Mouse (Mus musculus) heart, postnatal 0 days (tissue): ENCODE data around the gene Vmn1r170. TPM values are rescaled to one million over a fixed set of nuclear protein-coding genes. Genes with fewer than 3 reads are reported as not detected.
"Not testable (repeated sequence)": the region's sequence is repeated elsewhere in the genome, so short reads cannot be mapped to it uniquely, and the experiment has no call there.

Experiments used
- ATAC-seq: fragments of 200-750 bp; cut with Nextera tagmentation; 2 replicates; pipeline ENCODE4 v1.8.0; 2017; ENCODE audit warnings: low read depth, moderate number of reproducible peaks, moderate library complexity; ENCODE audit not compliant: insufficient read depth
- DNase-seq: peaks from one replicate; pipeline ENCODE4 v3.0.0-alpha.2; 2016; ENCODE audit warnings: low spot score
- H3K27ac ChIP-seq: fragments of 300-500 bp; sonication (generic); 2 replicates; pipeline ENCODE4 v1.5.1; 2014; ENCODE audit warnings: low read depth, mild to moderate bottlenecking
- H3K27me3 ChIP-seq: fragments of 300-500 bp; sonication (generic); 2 replicates; pipeline ENCODE4 v1.6.1; 2014; ENCODE audit warnings: low read length, mixed read lengths; ENCODE audit not compliant: control insufficient read depth, insufficient read depth
- H3K36me3 ChIP-seq: fragments of 300-500 bp; sonication (generic); replicated peaks from 2 replicates; pipeline ENCODE4 v1.6.1; 2014; ENCODE audit warnings: low read length, mixed read lengths; ENCODE audit not compliant: control insufficient read depth, insufficient read depth
- H3K4me1 ChIP-seq: fragments of 300-500 bp; sonication (generic); 2 replicates; pipeline ENCODE4 v1.6.1; 2014; ENCODE audit warnings: antibody characterized with exemption; ENCODE audit not compliant: control insufficient read depth, insufficient read depth
- H3K4me2 ChIP-seq: fragments of 300-500 bp; sonication (generic); 2 replicates; pipeline ENCODE4 v1.6.1; 2014; ENCODE audit warnings: low read depth, mild to moderate bottlenecking, low read length, moderate library complexity
- H3K4me3 ChIP-seq: fragments of 300-500 bp; sonication (generic); 2 replicates; pipeline ENCODE4 v1.5.1; 2014; ENCODE audit warnings: low read depth, low read length
- H3K9ac ChIP-seq: fragments of 300-500 bp; sonication (generic); replicated peaks from 2 replicates; pipeline ENCODE4 v1.6.1; 2014; ENCODE audit warnings: low read depth, low read length, mixed read lengths
- H3K9me3 ChIP-seq: fragments of 300-500 bp; sonication (generic); replicated peaks from 2 replicates; pipeline ENCODE4 v1.6.1; 2016; ENCODE audit warnings: low read length; ENCODE audit not compliant: control insufficient read depth
- CTCF ChIP-seq: IDR thresholded peaks from 2 replicates; pipeline ENCODE4 v1.5.1; 2016; ENCODE audit warnings: antibody characterized with exemption, control low read depth, low read depth
- EP300 ChIP-seq: IDR thresholded peaks from 2 replicates; pipeline ENCODE4 v1.6.1; 2016; ENCODE audit warnings: antibody characterized with exemption, low read depth
- WGBS: fragments of 180-500 bp; shearing (Covaris S2); extraction: QIAGEN DNeasy Blood & Tissue Kit; methylation state at CpG from one replicate; pipeline ENCODE4 v1.1.7; 2014; 5-methylcytosine and 5-hydroxymethylcytosine counted together
- polyA plus RNA-seq: library from polyadenylated mRNA; unstranded; fragments of >200 nt; fragmentation: Nextera tagmentation; extraction: Ambion mirVana; gene quantifications from 2 replicates; pipeline ENCODE4 v1.2.1, GENCODE M21; 2015
- total RNA-seq: library from RNA; depleted of rRNA; stranded (reverse); fragments of >200 nt; gene quantifications from 2 replicates; pipeline ENCODE4 v1.2.3, GENCODE M21; 2014; ENCODE audit warnings: low replicate concordance; rRNA removed

The Vmn1r170 gene
- total RNA-seq (not detected in 2 replicates), polyA plus RNA-seq (not detected in 2 replicates)

DNA sequence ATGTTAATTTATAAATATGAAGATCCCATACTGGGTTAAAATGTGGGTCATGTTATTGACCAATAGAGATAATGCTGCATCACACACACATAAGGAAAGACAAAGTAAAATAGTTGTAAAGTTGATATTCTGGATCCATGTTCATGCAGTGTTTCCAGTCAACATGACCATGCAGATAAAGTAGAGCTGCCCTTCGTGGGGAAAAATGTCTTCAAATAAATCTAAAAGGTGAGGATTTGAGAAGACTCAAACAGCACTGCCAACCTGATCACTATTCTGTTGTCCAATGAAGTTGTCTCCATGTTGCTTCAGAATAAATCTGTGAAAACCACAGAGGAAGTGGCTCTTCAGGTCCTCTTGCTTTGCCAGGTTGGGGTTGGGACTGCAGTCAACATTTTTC, at the start of gene Vmn1r170:
Gene Vmn1r170 (plus strand): TSS at position 301 of the 400 bp plus-strand sequence.
- H3K27me3 ChIP-seq, ATAC-seq, H3K27ac ChIP-seq, H3K9ac ChIP-seq, H3K4me2 ChIP-seq, H3K4me1 ChIP-seq, H3K4me3 ChIP-seq, H3K36me3 ChIP-seq, DNase-seq, H3K9me3 ChIP-seq: not testable (repeated sequence)
- WGBS, result 11% methylated on average over 1 of the region's 1 CpGs

DNA sequence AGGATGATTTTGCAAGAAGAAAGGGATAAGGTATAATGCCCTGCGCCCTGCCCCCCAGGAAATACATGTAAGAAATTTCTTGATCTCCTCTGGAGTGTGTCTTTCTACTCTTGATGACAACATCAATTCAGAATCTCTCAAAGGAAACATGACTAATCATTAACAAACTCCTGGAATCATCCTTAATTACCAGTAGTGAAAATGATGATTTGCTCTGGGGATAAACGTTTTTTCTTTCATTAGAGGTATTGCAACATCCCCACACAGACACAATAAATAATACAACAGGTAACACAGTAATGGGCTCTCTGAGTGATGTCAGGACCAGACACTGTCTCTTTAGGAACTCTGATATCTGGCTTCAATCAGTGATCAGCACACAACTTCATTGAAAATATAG, 30.7 kb upstream of the Vmn1r170 start, which contains the start of gene Vmn1r169:
Gene Vmn1r169 (plus strand): TSS at position 301 of the 400 bp plus-strand sequence.
- H3K36me3 ChIP-seq, H3K27me3 ChIP-seq, ATAC-seq, H3K4me1 ChIP-seq, DNase-seq, H3K4me3 ChIP-seq, H3K27ac ChIP-seq, H3K9ac ChIP-seq, H3K4me2 ChIP-seq, H3K9me3 ChIP-seq: not testable (repeated sequence)
- WGBS, result 38% methylated on average over 1 of the region's 2 CpGs

DNA sequence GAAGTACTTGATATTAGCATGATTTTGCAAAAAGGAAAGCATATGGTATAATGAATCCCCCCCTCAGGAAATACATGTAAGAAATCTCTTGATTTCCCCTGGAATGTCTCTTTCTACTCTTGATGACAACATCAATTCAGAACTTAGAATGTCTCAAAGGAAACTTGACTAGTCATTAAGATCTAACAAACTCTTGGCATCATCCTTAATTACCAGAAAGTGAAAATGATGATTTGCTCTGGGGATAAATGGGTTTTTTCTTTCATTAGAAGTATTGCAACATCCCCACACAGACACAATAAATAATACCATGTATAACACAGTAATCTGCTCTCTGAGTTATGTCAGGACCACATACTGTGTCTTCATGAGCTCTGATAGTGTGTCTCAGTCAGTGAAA, 24.4 kb downstream of the Vmn1r170 start, which contains the start of gene Vmn1r171:
Gene Vmn1r171 (plus strand): TSS at position 301 of the 400 bp plus-strand sequence.
- no peak within 1 kb of the TSS for H3K27ac ChIP-seq
- ATAC-seq, result no peak
- no peak within 1 kb of the TSS for H3K4me2 ChIP-seq
- H3K4me1 ChIP-seq, result no peaks in the 10 kb centered on the region
- H3K36me3 ChIP-seq, result no peaks in the 10 kb centered on the region
- no peaks in the 10 kb centered on the region for H3K27me3 ChIP-seq
- TF ChIP-seq CTCF (no peak), EP300 (no peak)
- 0 out of 2 replicates have a peak, but pooled peaks cover 3% of the 10 kb centered on the region for H3K9me3 ChIP-seq
- no peak within 1 kb of the TSS for H3K9ac ChIP-seq
- DNase-seq, result no peak
- no peak within 1 kb of the TSS for H3K4me3 ChIP-seq

Other genes with a start within 250 kb of the Vmn1r170 start
- not detected in 2 replicates for gene Nlrp5, start 220.3 kb upstream of the Vmn1r170 start, total RNA-seq
- not detected in 2 replicates for gene Nlrp5, start 220.3 kb upstream of the Vmn1r170 start, polyA plus RNA-seq
- gene Vmn1r167, start 99.0 kb upstream of the Vmn1r170 start, total RNA-seq, result not detected in 2 replicates
- gene Vmn1r167, start 99.0 kb upstream of the Vmn1r170 start, polyA plus RNA-seq, result not detected in 2 replicates
- not detected in 2 replicates for gene Vmn1r168, start 66.4 kb upstream of the Vmn1r170 start, total RNA-seq
- not detected in 2 replicates for gene Vmn1r168, start 66.4 kb upstream of the Vmn1r170 start, polyA plus RNA-seq
- gene Vmn1r169, start 30.6 kb upstream of the Vmn1r170 start, total RNA-seq, result not detected in 2 replicates
- gene Vmn1r169, start 30.6 kb upstream of the Vmn1r170 start, polyA plus RNA-seq, result not detected in 2 replicates
- not detected in 2 replicates for gene Vmn1r171, start 24.5 kb downstream of the Vmn1r170 start, total RNA-seq
- gene Vmn1r171, start 24.5 kb downstream of the Vmn1r170 start, polyA plus RNA-seq, result not detected in 2 replicates
- not detected in 2 replicates for gene Vmn1r172, start 52.1 kb downstream of the Vmn1r170 start, total RNA-seq
- gene Vmn1r172, start 52.1 kb downstream of the Vmn1r170 start, polyA plus RNA-seq, result not detected in 2 replicates
- gene Vmn1r173, start 94.5 kb downstream of the Vmn1r170 start, total RNA-seq, result not detected in 2 replicates
- gene Vmn1r173, start 94.5 kb downstream of the Vmn1r170 start, polyA plus RNA-seq, result not detected in 2 replicates
- not detected in 2 replicates for gene Vmn1r174, start 146.1 kb downstream of the Vmn1r170 start, total RNA-seq
- not detected in 2 replicates for gene Vmn1r174, start 146.1 kb downstream of the Vmn1r170 start, polyA plus RNA-seq
- not detected in 2 replicates for gene Vmn1r175, start 204.5 kb downstream of the Vmn1r170 start, total RNA-seq
- gene Vmn1r175, start 204.5 kb downstream of the Vmn1r170 start, polyA plus RNA-seq, result not detected in 2 replicates
- gene Vmn1r176, start 231.2 kb downstream of the Vmn1r170 start, total RNA-seq, result not detected in 2 replicates
- not detected in 2 replicates for gene Vmn1r176, start 231.2 kb downstream of the Vmn1r170 start, polyA plus RNA-seq